Mouse (Mus musculus): ENCODE measurements around the gene Tbc1d22b.

The Tbc1d22b gene

DNA sequence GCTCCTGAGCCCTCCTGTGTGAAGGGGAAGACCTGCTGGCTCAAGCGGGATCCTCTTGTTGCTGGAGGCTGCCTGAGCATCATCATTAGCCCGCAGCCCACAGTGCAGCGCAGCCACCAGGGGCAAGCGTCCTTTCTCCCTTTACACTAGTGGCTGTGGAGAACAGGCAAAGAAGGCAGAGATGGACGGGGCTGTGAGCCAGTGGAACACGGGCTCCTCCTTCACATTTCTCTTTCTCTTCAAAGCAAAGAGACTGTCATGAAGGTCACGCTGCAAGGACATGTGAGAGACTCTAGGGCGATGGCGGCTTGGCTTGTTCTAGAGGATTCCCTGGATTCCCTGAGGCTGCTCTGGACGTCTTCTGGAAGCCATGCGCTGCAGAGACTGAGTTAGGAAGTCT, 91.4 kb downstream of the Tbc1d22b start:
- DNase-seq (ENCODE audit: extremely low spot score, low spot score), result no peak

DNA sequence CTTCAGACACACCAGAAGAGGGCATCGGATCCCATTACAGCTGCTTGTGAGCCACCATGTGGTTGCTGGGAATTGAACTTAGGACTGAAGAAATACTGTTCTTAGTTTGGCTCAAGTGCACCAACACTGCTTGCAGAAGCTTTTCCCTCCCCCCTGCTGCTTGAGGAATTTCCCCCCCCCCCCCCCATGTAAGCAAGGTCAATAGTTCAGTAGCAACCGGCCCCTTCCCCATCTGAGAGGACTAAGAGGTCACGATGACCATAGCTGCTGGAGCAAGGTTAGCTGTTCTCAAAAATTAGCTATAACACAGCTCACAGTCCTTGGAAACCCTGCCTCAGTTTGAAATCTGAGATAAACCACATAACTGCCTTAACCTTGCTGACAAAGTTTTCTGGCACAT, 92.6 kb downstream of the Tbc1d22b start:
- DNase-seq (ENCODE audit: extremely low spot score, low spot score), result no peak
